Mouse (Mus musculus): ENCODE data around the gene Msl1.

Msl1 gene

GRCm38 (mm10) chr11:98839402-98839801, 44.1 kb downstream of the Msl1 start:
- DNase-seq (ENCODE audit: low spot score in 2 of 2): peak in 1 of 2 experiments; percentile 47

- no peak for DNase-seq (ENCODE audit: low spot score in 2 of 2)
Measured at GRCm38 (mm10) chr11:98839897-98840296, 44.6 kb downstream of the Msl1 start.

GRCm38 (mm10) chr11:98846016-98846415, 50.7 kb downstream of the Msl1 start:
- DNase-seq (ENCODE audit: low spot score in 2 of 2): no peak

- DNase-seq (ENCODE audit: low spot score in 2 of 2): no peak
Measured at GRCm38 (mm10) chr11:98846865-98847604, 51.7 kb downstream of the Msl1 start.

GRCm38 (mm10) chr11:98849196-98849894, 54.0 kb downstream of the Msl1 start:
- DNase-seq (ENCODE audit: low spot score in 2 of 2): no peak

- DNase-seq (ENCODE audit: low spot score in 2 of 2): no peak
Measured at GRCm38 (mm10) chr11:98850100-98851093, 55.1 kb downstream of the Msl1 start.

GRCm38 (mm10) chr11:98854116-98854515, 58.8 kb downstream of the Msl1 start:
- DNase-seq (ENCODE audit: low spot score in 2 of 2): no peak

GRCm38 (mm10) chr11:98854659-98855058, 59.3 kb downstream of the Msl1 start:
- DNase-seq (ENCODE audit: low spot score in 2 of 2): no peak
